Mouse (Mus musculus): ENCODE data around the gene Elane. TPM values are rescaled to one million over a fixed set of nuclear protein-coding genes. Genes with fewer than 3 reads are reported as not detected.

The Elane gene
- polyA plus RNA-seq, 1 experiment from 2014 or later, result 0.92 TPM

- DNase-seq (ENCODE audit: low spot score) (no peak), ATAC-seq (no peak)
- no peak for TF ChIP-seq EP300 (IDR thresholded peaks at IDR 0.05)
- no peak for TF ChIP-seq CTCF (IDR thresholded peaks at IDR 0.05)
- H3K27ac ChIP-seq (ENCODE audit: low read length), result peak overlapping the region; percentile 95
- 25% methylated on average over 8 of the region's 9 CpGs for WGBS
- H3K4me1 ChIP-seq (ENCODE audit: insufficient read depth, low read depth, low read length), result peaks cover 39% of the 10 kb centered on the region
- peak overlapping the region; percentile 90 for H3K4me2 ChIP-seq (replicated peaks; ENCODE audit: low read depth, low read length)
- H3K4me3 ChIP-seq (ENCODE audit: low read depth, low read length), result peak overlapping the region; percentile 78
- H3K9me3 ChIP-seq (ENCODE audit: low read length), result no peaks in the 10 kb centered on the region
- no peaks in the 10 kb centered on the region for H3K27me3 ChIP-seq (replicated peaks; ENCODE audit: insufficient read depth, low read length)
- peaks cover 12% of the 10 kb centered on the region; the same call in 1 of the 2 replicates for H3K36me3 ChIP-seq (ENCODE audit: insufficient read depth, low read length)
- no peak overlapping the region for H3K9ac ChIP-seq (replicated peaks; ENCODE audit: low read depth)
Observed at GRCm38 (mm10) chr10:79928907-79929701, 43.1 kb downstream of the Elane start.

GRCm38 (mm10) chr10:79929967-79930825 is 44.1 kb downstream of the Elane start:
- Histone ChIP-seq H3K9ac (replicated peaks; ENCODE audit: low read depth) (no peak overlapping the region), H3K4me2 (replicated peaks; ENCODE audit: low read depth, low read length) (no peak overlapping the region), H3K27ac (ENCODE audit: low read length) (peak overlapping the region; percentile 54; the same call in 1 of the 2 replicates), H3K4me3 (ENCODE audit: low read depth, low read length) (no peak overlapping the region), H3K9me3 (ENCODE audit: low read length) (no peaks in the 10 kb centered on the region), H3K4me1 (ENCODE audit: insufficient read depth, low read depth, low read length) (peaks cover 46% of the 10 kb centered on the region), H3K36me3 (ENCODE audit: insufficient read depth, low read length) (peaks cover 12% of the 10 kb centered on the region; the same call in 1 of the 2 replicates), H3K27me3 (replicated peaks; ENCODE audit: insufficient read depth, low read length) (no peaks in the 10 kb centered on the region)
- DNase-seq (ENCODE audit: low spot score), result no peak
- ATAC-seq, result no peak
- no peak for TF ChIP-seq EP300 (IDR thresholded peaks at IDR 0.05)
- TF ChIP-seq CTCF (IDR thresholded peaks at IDR 0.05), result no peak
- 89% methylated on average over 18 of the region's 18 CpGs for WGBS

DNA sequence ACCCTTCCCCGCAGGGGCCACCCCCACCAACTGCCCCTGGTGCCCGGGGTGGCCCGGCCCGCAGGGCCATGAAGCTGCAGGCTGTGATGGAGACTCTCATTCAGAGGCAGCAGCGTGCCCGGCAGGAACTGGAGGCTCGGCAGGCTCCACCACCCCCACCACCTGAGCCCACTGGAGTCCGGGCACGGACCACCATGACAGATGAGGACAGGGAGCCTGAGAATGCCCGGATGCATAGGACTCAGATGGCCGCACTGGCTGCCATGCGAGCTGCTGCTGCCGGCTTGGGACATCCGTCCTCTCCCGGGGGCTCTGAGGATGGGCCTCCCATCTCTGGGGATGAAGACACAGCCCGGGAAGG is 44.8 kb downstream of the Elane start:
- no peak overlapping the region for H3K27ac ChIP-seq (ENCODE audit: low read length)
- WGBS, result 87% methylated on average over 16 of the region's 16 CpGs
- no peaks in the 10 kb centered on the region for H3K9me3 ChIP-seq (ENCODE audit: low read length)
- peaks cover 50% of the 10 kb centered on the region for H3K4me1 ChIP-seq (ENCODE audit: insufficient read depth, low read depth, low read length)
- TF ChIP-seq EP300 (IDR thresholded peaks at IDR 0.05), result no peak
- no peak for TF ChIP-seq CTCF (IDR thresholded peaks at IDR 0.05)
- H3K27me3 ChIP-seq (replicated peaks; ENCODE audit: insufficient read depth, low read length), result no peaks in the 10 kb centered on the region
- H3K9ac ChIP-seq (replicated peaks; ENCODE audit: low read depth), result no peak overlapping the region
- H3K4me2 ChIP-seq (replicated peaks; ENCODE audit: low read depth, low read length), result no peak overlapping the region
- no peak overlapping the region for H3K4me3 ChIP-seq (ENCODE audit: low read depth, low read length)
- DNase-seq (ENCODE audit: low spot score) (no peak), ATAC-seq (no peak)
- H3K36me3 ChIP-seq (ENCODE audit: insufficient read depth, low read length), result peaks cover 12% of the 10 kb centered on the region; the same call in 1 of the 2 replicates

DNA sequence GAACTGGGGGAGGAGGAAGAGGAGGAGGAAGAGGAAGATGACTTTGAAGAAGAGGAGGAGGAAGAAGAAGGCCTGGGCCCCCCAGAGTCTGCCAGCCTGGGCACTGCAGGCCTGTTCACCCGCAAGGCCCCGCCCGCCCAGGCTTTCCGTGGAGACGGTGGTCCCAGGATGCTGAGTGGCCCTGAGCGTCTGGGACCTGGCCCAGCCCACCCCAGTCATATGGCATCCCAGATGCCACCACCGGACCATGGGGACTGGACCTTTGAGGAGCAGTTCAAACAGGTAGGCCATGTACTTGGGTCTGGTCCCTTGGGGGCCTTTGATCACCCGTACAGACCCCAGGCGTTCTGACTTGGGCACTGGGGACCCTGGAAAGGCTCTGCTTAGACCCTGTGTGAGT is 45.8 kb downstream of the Elane start:
- Histone ChIP-seq H3K36me3 (ENCODE audit: insufficient read depth, low read length) (peaks cover 12% of the 10 kb centered on the region; the same call in 1 of the 2 replicates), H3K27me3 (replicated peaks; ENCODE audit: insufficient read depth, low read length) (no peaks in the 10 kb centered on the region), H3K4me1 (ENCODE audit: insufficient read depth, low read depth, low read length) (peaks cover 53% of the 10 kb centered on the region), H3K4me3 (ENCODE audit: low read depth, low read length) (no peak overlapping the region), H3K4me2 (replicated peaks; ENCODE audit: low read depth, low read length) (no peak overlapping the region), H3K9me3 (ENCODE audit: low read length) (no peaks in the 10 kb centered on the region), H3K27ac (ENCODE audit: low read length) (peak overlapping the region; percentile 16), H3K9ac (replicated peaks; ENCODE audit: low read depth) (no peak overlapping the region)
- DNase-seq (ENCODE audit: low spot score), result no peak
- no peak for ATAC-seq
- no peak for TF ChIP-seq EP300 (IDR thresholded peaks at IDR 0.05)
- no peak for TF ChIP-seq CTCF (IDR thresholded peaks at IDR 0.05)
- 79% methylated on average over 9 of the region's 9 CpGs for WGBS

GRCm38 (mm10) chr10:79932736-79933135 is 46.7 kb downstream of the Elane start:
- peak; percentile 6 for ATAC-seq
- Histone ChIP-seq H3K27me3 (replicated peaks; ENCODE audit: insufficient read depth, low read length) (no peaks in the 10 kb centered on the region), H3K27ac (ENCODE audit: low read length) (peak overlapping the region; percentile 51), H3K4me1 (ENCODE audit: insufficient read depth, low read depth, low read length) (peaks cover 62% of the 10 kb centered on the region), H3K4me2 (replicated peaks; ENCODE audit: low read depth, low read length) (no peak overlapping the region), H3K36me3 (ENCODE audit: insufficient read depth, low read length) (peaks cover 12% of the 10 kb centered on the region; the same call in 1 of the 2 replicates), H3K9ac (replicated peaks; ENCODE audit: low read depth) (no peak overlapping the region), H3K9me3 (ENCODE audit: low read length) (no peaks in the 10 kb centered on the region), H3K4me3 (ENCODE audit: low read depth, low read length) (no peak overlapping the region)
- TF ChIP-seq CTCF (IDR thresholded peaks at IDR 0.05) (peak; percentile 40), EP300 (IDR thresholded peaks at IDR 0.05) (0 out of 2 replicates have a peak, but pooled peaks have one; percentile 29)
- peak; percentile 91 for DNase-seq (ENCODE audit: low spot score)
- WGBS, result 26% methylated on average over 8 of the region's 8 CpGs

GRCm38 (mm10) chr10:79933145-79933679 is 47.2 kb downstream of the Elane start:
- Histone ChIP-seq H3K4me1 (ENCODE audit: insufficient read depth, low read depth, low read length) (peaks cover 67% of the 10 kb centered on the region), H3K27ac (ENCODE audit: low read length) (peak overlapping the region; percentile 65), H3K27me3 (replicated peaks; ENCODE audit: insufficient read depth, low read length) (no peaks in the 10 kb centered on the region), H3K36me3 (ENCODE audit: insufficient read depth, low read length) (peaks cover 12% of the 10 kb centered on the region; the same call in 1 of the 2 replicates), H3K4me2 (replicated peaks; ENCODE audit: low read depth, low read length) (no peak overlapping the region), H3K9me3 (ENCODE audit: low read length) (no peaks in the 10 kb centered on the region), H3K4me3 (ENCODE audit: low read depth, low read length) (no peak overlapping the region), H3K9ac (replicated peaks; ENCODE audit: low read depth) (no peak overlapping the region)
- no peak for TF ChIP-seq CTCF (IDR thresholded peaks at IDR 0.05)
- TF ChIP-seq EP300 (IDR thresholded peaks at IDR 0.05), result no peak
- 50% methylated on average over 9 of the region's 9 CpGs for WGBS
- no peak for DNase-seq (ENCODE audit: low spot score)
- no peak for ATAC-seq

All from lung, postnatal 0 days (tissue).